In the genomic region with DNA sequence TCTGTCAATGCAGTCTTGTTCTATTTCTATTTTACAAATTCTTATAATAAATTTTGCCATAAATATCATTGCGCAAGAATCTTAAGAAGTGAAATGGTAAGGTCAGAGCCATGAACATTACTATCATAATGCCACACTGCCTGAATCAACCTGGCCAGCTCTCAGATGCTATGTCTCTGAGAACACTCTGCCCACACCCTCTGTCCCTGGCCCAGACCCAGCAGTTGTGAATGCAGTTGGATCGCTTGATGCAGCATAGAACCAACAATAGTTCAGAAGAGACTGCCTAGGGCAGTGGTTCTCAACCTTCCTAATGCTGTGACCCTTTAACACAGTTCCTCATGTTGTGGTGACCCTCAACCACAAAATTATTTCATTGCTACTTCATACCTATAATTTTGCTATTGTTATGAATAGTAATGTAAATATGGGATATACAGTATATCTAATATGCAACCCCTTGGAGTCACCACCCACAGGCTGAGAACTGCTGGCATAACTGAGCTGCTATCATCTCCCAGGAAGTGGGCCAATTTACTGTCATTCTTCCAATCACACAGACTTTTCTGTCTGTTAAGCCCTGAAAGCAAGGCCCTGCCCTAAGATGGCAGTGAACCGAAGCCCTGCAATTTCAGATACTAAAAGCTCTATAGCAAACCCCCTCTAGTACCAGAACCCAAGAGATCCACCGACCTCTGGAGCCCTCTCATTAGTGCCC, we compare ENCODE assay signal across 29 mouse cellular contexts. TPM values are rescaled to one million over a fixed set of nuclear protein-coding genes. Genes with fewer than 3 reads are reported as not detected.
DNase-seq lines count a peak whose midpoint lies in the region; ATAC-seq and TF ChIP-seq lines count a peak whose summit lies in the region.
"Had no signal": no experiment of that assay in that cellular context is flagged by ENCODE, and none has a peak within 500 bp of the region (broad histone marks: within the 10 kb centered on the region; RNA-seq: fewer than 3 reads in every experiment).

No protein-coding gene starts in this region.

- no peaks in the 10 kb centered on the region for H3K4me1 ChIP-seq in stomach, postnatal 0 days (replicated peaks; ENCODE audit: control insufficient read depth, insufficient read depth)
- H3K4me1 ChIP-seq: hindbrain, embryonic 15.5 days; limb, embryonic 15.5 days; liver, embryonic 13.5 days; megakaryocyte, embryonic 14.5 days; midbrain, embryonic 13.5 days had no signal

- H3K27me3 ChIP-seq in stomach, postnatal 0 days (ENCODE audit: control insufficient read depth, insufficient read depth, low read length): no peaks in the 10 kb centered on the region
- H3K27me3 ChIP-seq: hindbrain, embryonic 15.5 days; limb, embryonic 15.5 days; liver, embryonic 13.5 days; midbrain, embryonic 13.5 days; neural tube, embryonic 13.5 days; Patski had no signal

- H3K36me3 ChIP-seq in stomach, postnatal 0 days (ENCODE audit: control insufficient read depth, insufficient read depth, low read length): no peaks in the 10 kb centered on the region
- H3K36me3 ChIP-seq: forebrain, embryonic 10.5 days; hindbrain, embryonic 15.5 days; limb, embryonic 15.5 days; liver, embryonic 13.5 days; midbrain, embryonic 13.5 days; neural tube, embryonic 13.5 days had no signal

- 78% methylated on average over 4 of the region's 4 CpGs for WGBS in stomach, postnatal 0 days

- intact Hi-C loops in heart, postnatal 10 days (cut with DNase I): no loop called here
- intact Hi-C loops in heart, postnatal 14 days (cut with DNase I): no loop called here

- no peaks in the 10 kb centered on the region for H3K9me3 ChIP-seq in stomach, postnatal 0 days (ENCODE audit: control insufficient read depth, low read length)
- H3K9me3 ChIP-seq: forebrain, embryonic 10.5 days; hindbrain, embryonic 15.5 days; limb, embryonic 15.5 days; liver, embryonic 13.5 days; midbrain, embryonic 13.5 days; neural tube, embryonic 13.5 days had no signal

- no peak overlapping the region for H3K9ac ChIP-seq in stomach, postnatal 0 days (ENCODE audit: low read length)
- H3K9ac ChIP-seq: forebrain, postnatal 0 days; hindbrain, embryonic 15.5 days; limb, embryonic 15.5 days; liver, embryonic 13.5 days; midbrain, embryonic 13.5 days; neural tube, embryonic 13.5 days had no signal

- TF ChIP-seq CTCF in stomach, postnatal 0 days (IDR thresholded peaks at IDR 0.05; ENCODE audit: low read depth): no peak

- peak; percentile 61 for ATAC-seq in erythroid progenitor cell, adult 5-6 weeks (replicated peaks; ENCODE audit: low FRiP score, poor library complexity, severe bottlenecking)
- ATAC-seq in stomach, postnatal 0 days (ENCODE audit: low FRiP score, low TSS enrichment): no peak
- ATAC-seq: forebrain, postnatal 0 days; inflammation-experienced regulatory T-cells, adult 6 months; midbrain, embryonic 13.5 days; Patski had no signal

- no peak overlapping the region for H3K4me3 ChIP-seq in stomach, postnatal 0 days (ENCODE audit: low read depth, low read length)
- H3K4me3 ChIP-seq: forebrain, embryonic 10.5 days; hindbrain, embryonic 15.5 days; left cerebral cortex, adult 2 months; limb, embryonic 15.5 days; liver, embryonic 13.5 days; megakaryocyte, embryonic 14.5 days; midbrain, embryonic 13.5 days; neural tube, embryonic 13.5 days had no signal

- H3K27ac ChIP-seq in stomach, postnatal 0 days (replicated peaks): no peak overlapping the region
- H3K27ac ChIP-seq: forebrain, embryonic 10.5 days; hindbrain, embryonic 15.5 days; limb, embryonic 15.5 days; liver, embryonic 13.5 days; midbrain, embryonic 13.5 days; neural tube, embryonic 13.5 days had no signal

- TF ChIP-seq EP300 in stomach, postnatal 0 days (optimal IDR thresholded peaks at IDR 0.05): no peak

- no peak overlapping the region for H3K4me2 ChIP-seq in stomach, postnatal 0 days (replicated peaks; ENCODE audit: low read depth)
- H3K4me2 ChIP-seq: heart, embryonic 11.5 days; hindbrain, embryonic 15.5 days; limb, embryonic 15.5 days; liver, embryonic 13.5 days; midbrain, embryonic 13.5 days; neural tube, embryonic 13.5 days had no signal

- DNase-seq in adrenal gland, postnatal 36 days: peak; percentile 19 to 39
- no peak for DNase-seq in adrenal gland, postnatal 4 days (ENCODE audit: low spot score in 2 of 2)
- DNase-seq in heart, postnatal 10 days: peak; percentile 19 to 36
- no peak for DNase-seq in heart, postnatal 14 days
- peak; percentile 64 for DNase-seq in brain, adult 2 months (ENCODE audit: low read depth, low spot score)
- no peak for DNase-seq in stomach, postnatal 0 days (ENCODE audit: low spot score)
- DNase-seq: cerebellum, adult 8-10 months; cerebellum, postnatal 36 days; forebrain, postnatal 0 days; gastrocnemius, postnatal 25 days; heart, adult 18-20 months; kidney, adult 11 months; kidney, postnatal 14 days; liver, embryonic 13.5 days; lung, adult 2 months had no signal

RNA-seq across cellular contexts. Expression of gene Pdyn, which starts 45.3 kb away (rescaled TPM):
- total RNA-seq in adrenal gland, postnatal 36 days (2021): under 1 TPM; 0.10 to 0.30 TPM
- total RNA-seq in adrenal gland, postnatal 4 days (2021): under 1 TPM; 0.56 to 0.73 TPM
- not detected for total RNA-seq in heart, postnatal 10 days (2021)
- not detected for total RNA-seq in heart, postnatal 14 days (2021)
- not detected in 2 replicates for total RNA-seq in erythroid progenitor cell, adult 5-6 weeks (2015; ENCODE audit: low replicate concordance)
- total RNA-seq in erythroid progenitor cell, adult 5-6 weeks (2017; ENCODE audit: low replicate concordance): not detected in 2 replicates
- 0.08 and 0.11 TPM in 2 replicates for polyA plus RNA-seq in stomach, postnatal 0 days (2015; fragmentation: Nextera tagmentation; extraction: Ambion mirVana)
- total RNA-seq: gastrocnemius, postnatal 25 days; heart, adult 18-20 months; hematopoietic stem cell, adult 5-6 weeks; MEL had no signal
- polyA plus RNA-seq: inflammation-experienced regulatory T-cells, adult 6 months; liver, embryonic 13.5 days; lung, adult 2 months; Patski; testis, adult 2 months had no signal

Comparison
In these comparisons a context has a peak if more than half of its experiments do, and no peak if none do; other contexts are left out.
1. DNase-seq: peak in adrenal gland, postnatal 36 days (2 of 2), heart, postnatal 10 days (2 of 2) and brain, adult 2 months (single experiment); none in adrenal gland, postnatal 4 days (0 of 2), heart, postnatal 14 days (0 of 2) and stomach, postnatal 0 days (single experiment).